Mouse (Mus musculus): ENCODE results near the gene Hist1h3e.
"Not testable (repeated sequence)": the region's sequence is repeated elsewhere in the genome, so short reads cannot be mapped to it uniquely, and the experiment has no call there.

DNA sequence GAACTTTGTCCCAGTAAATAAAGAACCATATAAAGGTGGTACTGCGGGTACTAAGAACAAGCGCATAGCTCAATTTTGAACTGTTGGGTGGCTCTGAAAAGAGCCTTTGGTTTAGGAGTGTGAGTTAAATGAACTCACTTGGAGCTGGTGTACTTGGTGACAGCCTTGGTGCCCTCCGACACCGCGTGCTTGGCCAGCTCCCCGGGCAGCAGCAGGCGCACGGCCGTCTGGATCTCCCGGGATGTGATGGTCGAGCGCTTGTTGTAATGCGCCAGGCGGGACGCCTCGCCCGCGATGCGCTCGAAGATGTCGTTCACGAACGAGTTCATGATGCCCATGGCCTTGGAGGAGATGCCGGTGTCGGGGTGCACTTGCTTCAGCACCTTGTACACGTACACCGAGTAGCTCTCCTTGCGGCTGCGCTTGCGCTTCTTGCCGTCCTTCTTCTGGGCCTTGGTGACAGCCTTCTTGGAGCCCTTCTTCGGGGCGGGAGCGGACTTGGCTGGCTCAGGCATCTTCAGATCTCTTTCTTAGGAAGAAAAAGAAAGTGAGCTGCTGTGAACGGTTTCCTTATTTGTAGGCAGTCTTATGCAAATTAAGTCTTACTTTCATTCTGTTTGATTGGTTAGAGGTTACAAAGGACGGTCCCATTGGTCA is 23.4 kb upstream of the Hist1h3e start:
- not testable (repeated sequence) for TF ChIP-seq CTCF (IDR thresholded peaks at IDR 0.05)
- TF ChIP-seq EP300 (IDR thresholded peaks at IDR 0.05), result peak; percentile 70

All from lung, postnatal 0 days (tissue).